Mouse (Mus musculus) liver, postnatal 0 days (tissue): ENCODE data around the gene Clstn1.

Source experiments
- CTCF ChIP-seq: sonication (generic); IDR thresholded peaks from 2 replicates; pipeline ENCODE4 v1.5.1; 2016; ENCODE audit warnings: antibody characterized with exemption, low read depth
- EP300 ChIP-seq: IDR thresholded peaks from 2 replicates; pipeline ENCODE4 v1.6.1; 2016; ENCODE audit warnings: antibody characterized with exemption, low read depth, mild to moderate bottlenecking

DNA sequence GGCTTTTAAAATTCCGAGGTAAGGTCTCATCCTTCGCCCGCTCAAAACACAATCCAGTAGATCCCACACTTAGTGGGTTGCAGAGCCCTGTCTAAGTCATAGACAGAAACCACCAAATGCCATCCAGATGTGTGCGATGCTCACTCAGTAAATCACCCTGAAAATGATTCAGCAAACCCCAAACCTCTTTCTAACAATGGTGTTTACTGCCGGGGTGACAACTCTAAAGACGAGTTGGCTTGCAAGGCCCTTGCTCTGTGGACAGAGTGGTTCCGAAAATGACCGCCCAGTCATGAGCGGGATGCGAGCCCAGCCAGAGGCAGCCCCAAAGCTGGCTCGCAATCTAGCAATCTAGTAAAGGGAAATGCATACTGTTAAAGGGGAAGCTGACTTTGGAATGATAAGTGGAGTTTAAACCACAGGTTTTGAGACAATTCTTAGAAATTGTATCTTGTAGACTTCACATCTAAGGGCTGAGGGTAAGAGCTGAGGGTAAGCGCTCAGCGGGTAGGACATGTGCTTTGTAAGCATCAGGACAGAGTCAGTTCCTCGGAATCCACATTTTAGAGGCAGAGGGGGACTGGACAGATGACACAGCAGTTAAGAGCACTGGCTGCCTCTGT, 75.8 kb downstream of the Clstn1 start:
- TF ChIP-seq CTCF (no peak), EP300 (no peak)
